Mouse (Mus musculus) layer of hippocampus, postnatal 36 days (tissue): ENCODE measurements at regions not wholly inside any gene's neighbourhood (a gene's known extent, or its start where the extent isn't known, plus 50 kb on each side); places are given as distances from the start of the nearest gene placed in this dataset.
A peak's percentile ranks its signal among the peaks of the same experiment; 100 is the strongest.
"Not testable (repeated sequence)": the region's sequence is repeated elsewhere in the genome, so short reads cannot be mapped to it uniquely, and the experiment has no call there.

Source experiments
- DNase-seq, 2 experiments: peaks; one replicate each; pipeline ENCODE4 v3.0.0; 2022

GRCm38 (mm10) chr16:12516834-12517685 lies 533.1 kb downstream of the Shisa9 start:
- DNase-seq = no peak

GRCm38 (mm10) chr16:12518264-12518663 lies 534.4 kb downstream of the Shisa9 start:
- DNase-seq = no peak

GRCm38 (mm10) chr16:12521711-12522476 lies 538.0 kb downstream of the Shisa9 start:
- peak in 1 of 2 experiments; percentile 13 for DNase-seq

- no peak for DNase-seq
Observed at GRCm38 (mm10) chr16:12548462-12548861, 561.0 kb upstream of the Ercc4 start.

GRCm38 (mm10) chr16:12588889-12589288 lies 520.6 kb upstream of the Ercc4 start:
- no peak for DNase-seq

GRCm38 (mm10) chr16:12608259-12608658 lies 501.2 kb upstream of the Ercc4 start:
- DNase-seq = no peak

GRCm38 (mm10) chr16:12611106-12611505 lies 498.4 kb upstream of the Ercc4 start:
- no peak for DNase-seq

GRCm38 (mm10) chr16:12617781-12618180 lies 491.7 kb upstream of the Ercc4 start:
- no peak for DNase-seq

- no peak for DNase-seq
Observed at GRCm38 (mm10) chr16:12632533-12632932, 477.0 kb upstream of the Ercc4 start.

GRCm38 (mm10) chr16:12638971-12639640 lies 470.4 kb upstream of the Ercc4 start:
- DNase-seq = peak; percentile 8 to 11

- no peak for DNase-seq
Observed at GRCm38 (mm10) chr16:12643053-12643452, 466.4 kb upstream of the Ercc4 start.

GRCm38 (mm10) chr16:12644621-12645020 lies 464.9 kb upstream of the Ercc4 start:
- no peak for DNase-seq

- no peak for DNase-seq
Observed at GRCm38 (mm10) chr16:12652180-12652579, 457.3 kb upstream of the Ercc4 start.

- DNase-seq = not testable (repeated sequence)
Observed at GRCm38 (mm10) chr16:12673656-12674055, 435.8 kb upstream of the Ercc4 start.

GRCm38 (mm10) chr16:12681474-12681873 lies 428.0 kb upstream of the Ercc4 start:
- no peak for DNase-seq

- DNase-seq = no peak
Observed at GRCm38 (mm10) chr16:12685816-12686215, 423.7 kb upstream of the Ercc4 start.

GRCm38 (mm10) chr16:12691776-12692175 lies 417.7 kb upstream of the Ercc4 start:
- no peak for DNase-seq

- no peak for DNase-seq
Observed at GRCm38 (mm10) chr16:12692739-12693292, 416.7 kb upstream of the Ercc4 start.

- no peak for DNase-seq
Observed at GRCm38 (mm10) chr16:12693346-12693745, 416.1 kb upstream of the Ercc4 start.

- DNase-seq = no peak
Observed at GRCm38 (mm10) chr16:12694646-12695045, 414.8 kb upstream of the Ercc4 start.

- DNase-seq = peak in 1 of 2 experiments; percentile 5
Observed at GRCm38 (mm10) chr16:12696939-12697621, 412.4 kb upstream of the Ercc4 start.

GRCm38 (mm10) chr16:12699557-12699956 lies 409.9 kb upstream of the Ercc4 start:
- DNase-seq = no peak
